ENCODE assay signal across 13 mouse cellular contexts in the genomic region with DNA sequence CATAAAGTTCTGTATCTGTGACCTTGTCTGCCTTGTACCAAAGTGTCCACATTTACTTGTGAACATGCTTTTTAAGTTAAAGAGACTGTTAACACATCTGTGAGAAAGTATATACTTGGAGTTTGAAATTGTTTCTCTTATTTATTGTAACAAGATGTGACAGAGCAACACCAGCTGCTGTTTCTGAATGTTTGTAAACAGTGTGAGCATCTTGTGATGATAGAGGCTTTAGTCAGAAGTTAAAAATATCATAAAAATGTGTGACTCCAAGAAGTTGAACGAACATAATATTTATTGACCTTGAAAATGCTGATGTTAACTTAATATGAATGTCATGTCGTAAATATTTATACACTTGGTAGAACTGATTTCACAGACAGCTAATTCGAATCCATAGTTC.
"Had no signal": no experiment of that assay in that cellular context is flagged by ENCODE, and none has a peak within 500 bp of the region (broad histone marks: within the 10 kb centered on the region; RNA-seq: fewer than 3 reads in every experiment).

No protein-coding gene starts in this region.

- ATAC-seq: hindbrain, postnatal 0 days; inflammation-experienced regulatory T-cells, adult 6 months; intestine, embryonic 16.5 days had no signal

- H3K27me3 ChIP-seq: limb, embryonic 13.5 days; liver, embryonic 13.5 days had no signal

- H3K4me1 ChIP-seq: limb, embryonic 10.5 days; limb, embryonic 13.5 days; liver, embryonic 13.5 days had no signal

- H3K9ac ChIP-seq: limb, embryonic 13.5 days; liver, embryonic 13.5 days had no signal

- H3K4me2 ChIP-seq: limb, embryonic 13.5 days; liver, embryonic 13.5 days; midbrain, embryonic 11.5 days had no signal

- DNase-seq: kidney, adult 18-20 months; kidney, postnatal 14 days; kidney, postnatal 4 days; liver; liver, embryonic 13.5 days; midbrain, embryonic 14.5 days; thymus, postnatal 25 days had no signal

- H3K27ac ChIP-seq: hindbrain, postnatal 0 days; limb, embryonic 10.5 days; limb, embryonic 13.5 days; liver, embryonic 13.5 days had no signal

- H3K36me3 ChIP-seq: limb, embryonic 10.5 days; limb, embryonic 13.5 days had no signal

- H3K9me3 ChIP-seq: limb, embryonic 10.5 days; limb, embryonic 13.5 days; liver, embryonic 13.5 days had no signal

- H3K4me3 ChIP-seq: limb, embryonic 10.5 days; limb, embryonic 13.5 days; liver, embryonic 13.5 days had no signal
